Mouse (Mus musculus) ovary, adult 10 weeks (tissue): Measurements from ENCODE around the gene Map3k11. TPM values are rescaled to one million over a fixed set of nuclear protein-coding genes. Genes with fewer than 3 reads are reported as not detected.

Experiments
- polyA plus RNA-seq: library from polyadenylated mRNA; stranded (reverse); fragments of 350-450 nt; fragmentation: Illumina TruSeq; extraction: RNeasy Lipid Tissue Mini Kit (QIAGEN cat#74804); gene quantifications from one replicate; pipeline ENCODE4 v1.2.3, GENCODE M21; 2014

Gene Map3k11
- polyA plus RNA-seq = 1.5 TPM

GRCm38 (mm10) chr19:5688200-5689087 lies at the start of gene Map3k11, which contains the start of gene Pcnx3:
Map3k11 (plus strand) TSS chr19:5688742.
Pcnx3 (minus strand) TSS chr19:5688908.

DNA sequence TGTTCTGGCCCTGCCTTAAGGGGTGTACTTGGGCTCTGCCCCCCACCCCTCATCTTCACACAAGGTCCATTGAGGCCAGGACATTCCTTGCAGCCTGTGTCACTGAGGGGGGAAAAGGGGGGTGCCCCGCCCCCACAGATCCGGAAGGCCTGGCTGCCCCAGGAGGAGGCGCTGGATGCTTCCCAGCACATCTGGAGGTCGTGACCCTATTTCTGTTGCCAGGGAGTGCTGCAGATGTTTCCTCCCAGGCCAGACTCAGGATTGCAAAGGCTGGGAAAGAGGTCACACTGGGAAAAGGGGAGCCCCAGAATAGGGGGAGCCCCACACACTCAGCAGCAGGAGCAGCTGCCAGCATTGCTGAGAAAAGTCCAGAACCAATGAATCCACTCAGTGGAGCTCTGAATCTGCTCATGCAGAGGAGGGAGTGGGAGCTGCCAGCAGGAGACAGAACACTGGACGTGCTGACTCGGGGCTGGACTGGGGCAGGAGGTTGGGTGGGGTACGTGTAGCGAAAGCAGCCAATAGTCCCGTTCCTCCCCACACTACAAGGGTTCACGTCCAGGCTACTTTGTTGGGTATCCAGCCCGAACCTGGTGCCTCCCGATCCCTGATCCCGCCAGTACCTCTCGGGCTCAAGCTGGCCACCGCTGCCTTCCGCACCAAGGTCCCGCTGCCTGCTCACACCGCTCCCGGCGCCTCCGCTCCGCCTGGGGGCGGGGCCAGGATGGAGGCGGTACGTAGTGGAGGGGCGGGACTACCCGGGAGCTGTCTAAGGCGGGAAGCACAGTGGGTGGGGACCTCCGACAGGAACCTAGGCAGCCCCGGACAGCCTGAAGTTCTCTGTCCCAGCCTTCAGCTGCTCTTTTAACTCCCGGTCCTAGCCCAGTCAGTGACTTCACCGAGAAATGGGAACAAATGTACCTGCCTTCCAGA lies 25.3 kb upstream of the Map3k11 start, which contains the start of gene Sipa1:
TSS of gene Sipa1 (minus strand) at position 727 of the 933 bp plus-strand sequence.

DNA sequence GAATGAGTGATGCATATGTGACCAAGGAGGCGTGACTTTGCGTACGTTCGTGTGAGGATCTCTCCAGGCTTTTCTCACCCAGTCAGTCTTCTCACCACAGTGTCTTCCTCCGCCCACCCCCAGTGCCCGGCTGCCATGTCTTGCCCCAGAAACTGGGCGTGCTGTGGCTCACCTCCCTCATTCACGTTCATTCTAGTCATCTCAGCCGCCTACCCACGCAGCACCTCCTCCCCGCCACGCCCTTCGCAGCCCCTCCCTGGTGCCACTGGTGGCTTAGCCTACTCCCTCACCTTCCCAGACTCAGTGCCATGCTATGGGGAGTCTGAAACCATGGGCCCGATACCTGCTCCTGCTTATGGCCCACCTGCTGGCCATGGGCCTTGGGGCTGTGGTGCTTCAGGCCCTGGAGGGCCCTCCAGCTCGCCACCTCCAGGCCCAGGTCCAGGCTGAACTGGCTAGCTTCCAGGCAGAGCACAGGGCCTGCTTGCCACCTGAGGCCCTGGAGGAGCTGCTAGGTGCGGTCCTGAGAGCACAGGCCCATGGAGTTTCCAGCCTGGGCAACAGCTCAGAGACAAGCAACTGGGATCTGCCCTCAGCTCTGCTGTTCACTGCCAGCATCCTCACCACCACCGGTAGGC lies 15.7 kb downstream of the Map3k11 start, which contains the start of gene Kcnk7:
TSS of gene Kcnk7 (plus strand) at position 205 of the 638 bp plus-strand sequence.

DNA sequence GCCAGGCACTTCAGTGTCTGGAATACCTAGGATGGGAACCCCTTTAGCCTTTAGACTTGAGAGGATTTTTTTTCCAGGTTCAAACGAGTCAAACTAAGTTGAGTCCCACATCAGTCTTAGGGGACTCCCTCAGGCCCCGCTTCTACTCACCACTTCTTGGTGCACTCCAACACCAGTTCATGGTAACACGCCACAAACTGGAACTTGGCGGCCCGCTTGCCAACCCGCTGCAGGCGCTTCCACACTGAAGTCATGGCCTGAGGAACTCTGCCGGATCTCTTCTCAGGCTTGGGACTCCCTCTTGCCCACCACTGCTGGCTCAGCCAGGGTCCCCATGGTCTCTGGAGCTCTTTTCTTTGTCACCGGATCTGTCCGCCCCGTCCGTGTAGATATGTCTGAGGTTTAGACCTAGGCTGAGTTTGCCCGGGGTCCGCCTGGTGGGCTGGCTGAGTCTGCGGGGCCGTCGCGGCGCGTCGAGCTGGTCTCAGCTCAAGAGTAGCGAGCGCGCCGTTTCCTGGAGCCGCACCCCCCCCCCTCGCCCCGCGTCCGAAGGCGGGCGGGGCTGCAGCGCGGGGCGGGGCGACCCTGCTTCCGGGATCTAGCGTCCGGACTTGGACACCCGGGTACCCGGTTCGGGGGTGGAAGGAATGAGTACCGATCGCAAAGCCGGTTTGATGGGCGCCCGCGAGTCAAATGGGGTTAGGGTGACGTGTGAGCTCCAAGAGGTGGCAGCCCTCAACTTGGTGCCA lies 37.4 kb downstream of the Map3k11 start, which contains the start of gene Ehbp1l1:
TSS of gene Ehbp1l1 (minus strand) at position 551 of the 749 bp plus-strand sequence.

DNA sequence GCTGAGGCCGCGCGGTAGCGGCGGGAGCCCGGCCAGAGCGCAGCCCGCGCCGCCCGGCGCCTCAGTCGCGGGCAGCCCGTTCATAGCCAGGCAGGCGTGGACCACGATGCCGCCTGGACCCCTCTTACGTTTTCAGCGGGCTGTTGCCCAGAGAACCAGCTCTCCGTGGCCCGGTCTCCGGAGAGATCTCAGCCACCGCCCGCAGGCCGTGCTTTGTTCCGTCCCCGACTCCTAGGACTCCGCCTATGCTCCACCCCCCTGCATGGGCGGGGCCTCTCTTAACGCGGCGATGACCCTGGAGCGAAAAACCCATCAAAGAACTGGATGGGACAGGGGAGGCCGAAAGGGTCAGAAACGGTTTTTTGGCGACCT lies 40.9 kb downstream of the Map3k11 start, which contains the start of gene Fam89b:
TSS of gene Fam89b (minus strand) at position 210 of the 372 bp plus-strand sequence.

GRCm38 (mm10) chr19:5740320-5741317 lies 52.1 kb downstream of the Map3k11 start, which contains the start of gene Ltbp3:
Ltbp3 (plus strand) TSS chr19:5740904.

Other genes starting within 250 kb of the Map3k11 start
- gene Fosl1, start 241.2 kb upstream of the Map3k11 start, polyA plus RNA-seq = not detected
- gene Ccdc85b, start 230.8 kb upstream of the Map3k11 start, polyA plus RNA-seq = 1.5 TPM
- gene Fibp, start 228.1 kb upstream of the Map3k11 start, polyA plus RNA-seq = 2.3 TPM
- not detected for gene Ctsw, start 220.2 kb upstream of the Map3k11 start, polyA plus RNA-seq
- gene Efemp2, start 214.8 kb upstream of the Map3k11 start, polyA plus RNA-seq = 2.1 TPM
- 1.6 TPM for gene Mus81, start 200.3 kb upstream of the Map3k11 start, polyA plus RNA-seq
- gene Cfl1, start 198.3 kb upstream of the Map3k11 start, polyA plus RNA-seq = 190 TPM
- not detected for gene 1700020D05Rik, start 185.0 kb upstream of the Map3k11 start, polyA plus RNA-seq
- not detected for gene Snx32, start 178.2 kb upstream of the Map3k11 start, polyA plus RNA-seq
- gene Ovol1, start 128.1 kb upstream of the Map3k11 start, polyA plus RNA-seq = 0.20 TPM
- not detected for gene Ap5b1, start 120.7 kb upstream of the Map3k11 start, polyA plus RNA-seq
- gene Rnaseh2c, start 86.9 kb upstream of the Map3k11 start, polyA plus RNA-seq = 1.2 TPM
- gene Kat5, start 78.5 kb upstream of the Map3k11 start, polyA plus RNA-seq = 31.8 TPM
- 1.3 TPM for gene Rela, start 51.3 kb upstream of the Map3k11 start, polyA plus RNA-seq
- gene Sipa1, start 25.0 kb upstream of the Map3k11 start, polyA plus RNA-seq = 2.2 TPM
- 0.29 TPM for gene Pcnx3, start 166 bp downstream of the Map3k11 start, polyA plus RNA-seq
- gene Kcnk7, start 15.6 kb downstream of the Map3k11 start, polyA plus RNA-seq = not detected
- 2.2 TPM for gene Ehbp1l1, start 37.6 kb downstream of the Map3k11 start, polyA plus RNA-seq
- gene Fam89b, start 40.9 kb downstream of the Map3k11 start, polyA plus RNA-seq = not detected
- gene Ltbp3, start 52.2 kb downstream of the Map3k11 start, polyA plus RNA-seq = 7.7 TPM
- gene Scyl1, start 82.7 kb downstream of the Map3k11 start, polyA plus RNA-seq = 0.57 TPM
- 2.9 TPM for gene Frmd8, start 186.5 kb downstream of the Map3k11 start, polyA plus RNA-seq
- gene Slc25a45, start 189.1 kb downstream of the Map3k11 start, polyA plus RNA-seq = 0.31 TPM
- not detected for gene Tigd3, start 205.4 kb downstream of the Map3k11 start, polyA plus RNA-seq
- gene Dpf2, start 224.3 kb downstream of the Map3k11 start, polyA plus RNA-seq = 5.9 TPM
- gene Cdc42ep2, start 236.1 kb downstream of the Map3k11 start, polyA plus RNA-seq = 1.4 TPM